In the genomic region with DNA sequence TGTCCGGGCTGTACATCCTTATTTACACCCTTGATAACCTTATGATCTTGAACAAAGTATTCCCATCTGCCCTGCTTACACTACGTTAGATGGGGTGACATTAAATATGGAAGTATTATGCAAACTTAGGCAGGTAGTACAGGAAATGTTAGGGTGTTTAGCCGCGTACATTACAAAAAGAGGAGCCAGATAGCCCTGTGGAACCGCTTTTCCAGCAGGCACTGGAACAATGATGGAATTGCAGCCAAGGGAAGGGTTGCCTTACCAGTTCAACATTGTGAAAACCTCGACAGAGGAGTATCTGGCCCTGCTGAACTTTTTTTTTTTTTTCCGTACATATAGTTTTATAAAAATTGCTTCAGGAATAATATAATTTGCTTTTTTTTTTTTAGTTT, we compare ENCODE assay signal across 8 mouse cellular contexts. TPM values are rescaled to one million over a fixed set of nuclear protein-coding genes. Genes with fewer than 3 reads are reported as not detected.
DNase-seq lines count a peak whose midpoint lies in the region; ATAC-seq and TF ChIP-seq lines count a peak whose summit lies in the region.

No protein-coding gene starts in this region.

- peaks cover 7% of the 10 kb centered on the region for H3K4me1 ChIP-seq in lung, embryonic 16.5 days (replicated peaks; ENCODE audit: control insufficient read depth, insufficient read depth, low read length)
- peaks cover 12% of the 10 kb centered on the region for H3K4me1 ChIP-seq in limb, embryonic 13.5 days
- H3K4me1 ChIP-seq in small intestine, adult 2 months (ENCODE audit: control insufficient read depth, insufficient read depth, insufficient read length, low read length), result 0 out of 2 replicates have a peak, but pooled peaks cover 2% of the 10 kb centered on the region

- no peaks in the 10 kb centered on the region for H3K27me3 ChIP-seq in lung, embryonic 16.5 days (ENCODE audit: control insufficient read depth, insufficient read depth, low read depth, low read length)
- no peaks in the 10 kb centered on the region for H3K27me3 ChIP-seq in limb, embryonic 13.5 days
- H3K27me3 ChIP-seq in small intestine, adult 2 months (ENCODE audit: control insufficient read depth, insufficient read depth, low read length), result no peaks in the 10 kb centered on the region

- H3K9me3 ChIP-seq in lung, embryonic 16.5 days (ENCODE audit: control insufficient read depth, low read length), result no peaks in the 10 kb centered on the region
- no peaks in the 10 kb centered on the region for H3K9me3 ChIP-seq in limb, embryonic 13.5 days

- H3K36me3 ChIP-seq in lung, embryonic 16.5 days (ENCODE audit: control insufficient read depth, insufficient read depth, low read length), result 0 out of 2 replicates have a peak, but pooled peaks cover 2% of the 10 kb centered on the region
- H3K36me3 ChIP-seq in limb, embryonic 13.5 days, result 0 out of 2 replicates have a peak, but pooled peaks cover 4% of the 10 kb centered on the region
- 0 out of 2 replicates have a peak, but pooled peaks cover 6% of the 10 kb centered on the region for H3K36me3 ChIP-seq in small intestine, adult 2 months (ENCODE audit: control insufficient read depth, insufficient read depth, low read length)

- no peak for DNase-seq in lung, postnatal 14 days
- peak; percentile 82 for DNase-seq in fat pad, adult 2 months (ENCODE audit: extremely low read depth, low read depth, low spot score)
- DNase-seq in thymus, postnatal 25 days, result no peak
- DNase-seq in cerebellum, adult 11 months, result no peak
- no peak for DNase-seq in left cerebral cortex, postnatal 25 days (ENCODE audit: low spot score in 2 of 2)

- WGBS in lung, embryonic 16.5 days, result 12% methylated on average over 7 of the region's 7 CpGs
- WGBS in limb, embryonic 13.5 days, result 20% methylated on average over 7 of the region's 7 CpGs
- 10% methylated on average over 7 of the region's 7 CpGs for WGBS in small intestine, adult 2 months

- no peak for TF ChIP-seq CTCF in small intestine, adult 2 months (IDR thresholded peaks at IDR 0.05; ENCODE audit: extremely low read depth, insufficient read length, insufficient replicate concordance, low read depth, low read length)

- TF ChIP-seq POLR2A in small intestine, adult 2 months (IDR thresholded peaks at IDR 0.05; ENCODE audit: low read depth, low read length), result no peak

- ATAC-seq in lung, embryonic 16.5 days (ENCODE audit: low read depth), result no peak
- ATAC-seq in limb, embryonic 13.5 days (ENCODE audit: low FRiP score, low read depth), result no peak

- peak overlapping the region; percentile 93 for H3K4me2 ChIP-seq in lung, embryonic 16.5 days (ENCODE audit: low read depth, low read length)
- peak overlapping the region; percentile 92 for H3K4me2 ChIP-seq in limb, embryonic 13.5 days (replicated peaks)

- 0 out of 2 replicates have a peak overlapping the region, but pooled peaks have one; percentile 36 for H3K27ac ChIP-seq in lung, embryonic 16.5 days (ENCODE audit: low read length)
- no peak overlapping the region for H3K27ac ChIP-seq in limb, embryonic 13.5 days
- H3K27ac ChIP-seq in small intestine, adult 2 months (ENCODE audit: insufficient read depth, low read depth, low read length), result no peak overlapping the region

- H3K4me3 ChIP-seq in lung, embryonic 16.5 days (ENCODE audit: low read length), result peak overlapping the region; percentile 78
- peak overlapping the region; percentile 77 for H3K4me3 ChIP-seq in limb, embryonic 13.5 days
- peak overlapping the region; percentile 77 for H3K4me3 ChIP-seq in small intestine, adult 2 months (ENCODE audit: low read depth, low read length)

- peak overlapping the region; percentile 84 for H3K9ac ChIP-seq in lung, embryonic 16.5 days (ENCODE audit: low read length)
- peak overlapping the region; percentile 71 for H3K9ac ChIP-seq in limb, embryonic 13.5 days

- intact Hi-C loops in left cerebral cortex, postnatal 25 days (cut with DNase I), result no loop called here

RNA-seq across cellular contexts. Expression of a gene that starts 0.7 kb away (rescaled TPM):
- 36.9 and 38.8 TPM in 2 replicates for polyA plus RNA-seq in lung, embryonic 16.5 days (2015; fragmentation: Nextera tagmentation; extraction: Ambion mirVana)
- polyA plus RNA-seq in limb, embryonic 13.5 days (2015; fragmentation: Nextera tagmentation; extraction: Ambion mirVana), result 27.8 and 29.9 TPM in 2 replicates
- 8.9 and 13.6 TPM in 2 replicates for polyA plus RNA-seq in small intestine, adult 2 months (2012; rRNA removed)
- total RNA-seq in left cerebral cortex, postnatal 25 days (2021), result 10 to 100 TPM; 15.1 to 16.6 TPM

RNA-seq across cellular contexts. Expression of a gene that starts 0.7 kb away (rescaled TPM):
- 36.9 and 39.0 TPM in 2 replicates for polyA plus RNA-seq in lung, embryonic 16.5 days (2015; fragmentation: Nextera tagmentation; extraction: Ambion mirVana)
- 37.5 and 40.0 TPM in 2 replicates for polyA plus RNA-seq in limb, embryonic 13.5 days (2015; fragmentation: Nextera tagmentation; extraction: Ambion mirVana)
- 9.3 and 23.1 TPM in 2 replicates for polyA plus RNA-seq in small intestine, adult 2 months (2012; rRNA removed)
- total RNA-seq in left cerebral cortex, postnatal 25 days (2021), result 10 to 100 TPM; 78.3 to 81.6 TPM

RNA-seq across cellular contexts. Expression of a gene that starts 37.3 kb away (rescaled TPM):
- polyA plus RNA-seq in lung, embryonic 16.5 days (2015; fragmentation: Nextera tagmentation; extraction: Ambion mirVana), result 0.48 and 1.5 TPM in 2 replicates
- 0.64 and 1.1 TPM in 2 replicates for polyA plus RNA-seq in limb, embryonic 13.5 days (2015; fragmentation: Nextera tagmentation; extraction: Ambion mirVana)
- polyA plus RNA-seq in small intestine, adult 2 months (2012; rRNA removed), result not detected in 2 replicates
- total RNA-seq in left cerebral cortex, postnatal 25 days (2021), result 1 to 10 TPM; 1.1 to 1.6 TPM

RNA-seq across cellular contexts. Expression of a gene that starts 37.3 kb away (rescaled TPM):
- 30.5 and 30.9 TPM in 2 replicates for polyA plus RNA-seq in lung, embryonic 16.5 days (2015; fragmentation: Nextera tagmentation; extraction: Ambion mirVana)
- 31.6 and 35.2 TPM in 2 replicates for polyA plus RNA-seq in limb, embryonic 13.5 days (2015; fragmentation: Nextera tagmentation; extraction: Ambion mirVana)
- 2.6 and 3.7 TPM in 2 replicates for polyA plus RNA-seq in small intestine, adult 2 months (2012; rRNA removed)
- total RNA-seq in left cerebral cortex, postnatal 25 days (2021), result 1 to 10 TPM; 4.6 to 8.8 TPM
